Mouse (Mus musculus) G1E (cell line): ENCODE measurements around the gene Prelid3b.

ENCODE experiments used
- CTCF ChIP-seq: IDR thresholded peaks from 2 replicates; pipeline ENCODE4 v1.5.1; 2012; ENCODE audit warnings: low read depth, low read length, inconsistent platforms, mixed read lengths
- GATA1 ChIP-seq: IDR thresholded peaks from 2 replicates; pipeline ENCODE4 v1.6.1; 2012; ENCODE audit warnings: borderline replicate concordance, low read length, inconsistent platforms, mixed read lengths
- POLR2AphosphoS5 ChIP-seq: IDR thresholded peaks from 2 replicates; pipeline ENCODE4 v1.6.1; 2012; ENCODE audit warnings: low read depth, low read length, inconsistent platforms; ENCODE audit not compliant: insufficient replicate concordance
- TAL1 ChIP-seq: conservative IDR thresholded peaks from 2 replicates; pipeline ENCODE4 v1.6.1; 2012; ENCODE audit warnings: low read depth, low read length, inconsistent platforms, mixed read lengths

- TF ChIP-seq CTCF (no peak), TAL1 (no peak), POLR2AphosphoS5 (no peak), GATA1 (no peak)
These were observed 43.8 kb downstream of the Prelid3b start for GRCm38 (mm10) chr2:174428996-174429591.
